Mouse (Mus musculus): ENCODE results near the gene Fsip1.

DNA sequence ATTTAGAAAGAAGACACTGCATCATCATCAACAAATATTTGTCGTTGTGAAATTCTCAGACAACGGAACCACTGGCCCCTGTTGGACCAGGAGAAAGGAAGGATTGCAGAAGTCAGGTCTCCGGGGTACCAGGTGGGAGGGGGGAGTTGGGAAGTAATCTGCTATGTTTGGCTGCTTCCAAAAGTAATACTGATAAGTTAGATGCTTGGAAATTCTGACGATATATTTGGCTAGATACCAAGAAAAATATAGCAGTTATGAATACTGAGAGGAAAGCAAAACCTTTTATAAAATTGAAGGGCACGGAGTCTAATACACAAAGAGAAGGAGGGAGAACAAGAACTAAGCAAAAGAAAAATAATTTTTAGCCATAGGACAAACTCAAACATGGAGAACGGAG lies 117.5 kb downstream of the Fsip1 start:
- TF ChIP-seq EP300 (IDR thresholded peaks at IDR 0.05; ENCODE audit: low read depth) (no peak), CTCF (IDR thresholded peaks at IDR 0.05; ENCODE audit: low read depth) (no peak)

All from heart, postnatal 0 days (tissue).